Mouse (Mus musculus): ENCODE measurements around the gene Olfr873. TPM values are rescaled to one million over a fixed set of nuclear protein-coding genes. Genes with fewer than 3 reads are reported as not detected.
"Not testable (repeated sequence)": the region's sequence is repeated elsewhere in the genome, so short reads cannot be mapped to it uniquely, and the experiment has no call there.

Gene Olfr873
- polyA plus RNA-seq (2015; fragmentation: Nextera tagmentation; extraction: Ambion mirVana), result not detected in 2 replicates

- no peak for ATAC-seq (ENCODE audit: borderline replicate concordance, extremely low read depth, low FRiP score, low TSS enrichment)
- Histone ChIP-seq H3K9ac (no peak within 1 kb of the TSS), H3K9me3 (no peaks in the 10 kb centered on the region), H3K27me3 (no peaks in the 10 kb centered on the region), H3K36me3 (no peaks in the 10 kb centered on the region), H3K27ac (no peak within 1 kb of the TSS), H3K4me3 (no peak within 1 kb of the TSS), H3K4me1 (no peaks in the 10 kb centered on the region), H3K4me2 (no peak within 1 kb of the TSS)
- 78% methylated on average over 1 of the region's 1 CpGs for WGBS
Measured at GRCm38 (mm10) chr9:20298232-20298631, at the start of gene Olfr873. Olfr873 (plus strand) TSS chr9:20298532.

- Histone ChIP-seq H3K27me3 (no peaks in the 10 kb centered on the region), H3K4me2 (no peak within 1 kb of the TSS), H3K9ac (no peak within 1 kb of the TSS), H3K36me3 (no peaks in the 10 kb centered on the region), H3K4me3 (no peak within 1 kb of the TSS), H3K4me1 (no peaks in the 10 kb centered on the region), H3K9me3 (no peaks in the 10 kb centered on the region), H3K27ac (no peak within 1 kb of the TSS)
- no peak for ATAC-seq (ENCODE audit: borderline replicate concordance, extremely low read depth, low FRiP score, low TSS enrichment)
- 81% methylated on average over 1 of the region's 1 CpGs for WGBS
Measured at GRCm38 (mm10) chr9:20282051-20282450, 16.3 kb upstream of the Olfr873 start, which contains the start of gene Olfr39. Olfr39 (plus strand) TSS chr9:20282351.

DNA sequence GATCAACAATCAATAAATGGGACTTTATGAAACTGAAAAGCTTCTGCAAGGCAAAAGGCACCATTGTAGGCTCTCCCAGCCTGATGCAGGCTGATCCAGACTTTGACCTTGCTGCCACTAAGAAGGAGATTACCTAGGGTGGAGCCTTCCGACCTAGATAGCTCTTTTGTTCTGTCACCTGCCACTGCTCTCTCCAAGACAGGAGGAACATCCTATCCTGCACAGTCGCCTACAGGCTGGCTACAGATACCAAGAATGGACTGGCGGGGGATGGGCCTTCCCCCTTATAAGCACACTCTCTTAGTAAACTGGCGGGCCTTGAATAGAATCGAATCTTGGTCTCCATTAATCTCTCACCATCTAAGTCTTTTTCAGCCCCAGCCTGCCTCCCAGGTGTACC, 2.8 kb upstream of the Olfr873 start:
- H3K27ac ChIP-seq; H3K4me3 ChIP-seq; H3K4me1 ChIP-seq; ATAC-seq (ENCODE audit: borderline replicate concordance, extremely low read depth, low FRiP score, low TSS enrichment); H3K36me3 ChIP-seq; H3K9me3 ChIP-seq; H3K27me3 ChIP-seq; H3K4me2 ChIP-seq; H3K9ac ChIP-seq: not testable (repeated sequence)
- 78% methylated on average over 5 of the region's 5 CpGs for WGBS

- H3K27me3 ChIP-seq, result no peaks in the 10 kb centered on the region
- H3K36me3 ChIP-seq, result no peaks in the 10 kb centered on the region
- no peak within 1 kb of the TSS for H3K4me2 ChIP-seq
- no peak within 1 kb of the TSS for H3K9ac ChIP-seq
- no peak for ATAC-seq (ENCODE audit: borderline replicate concordance, extremely low read depth, low FRiP score, low TSS enrichment)
- H3K4me1 ChIP-seq, result no peaks in the 10 kb centered on the region
- no peak within 1 kb of the TSS for H3K27ac ChIP-seq
- H3K9me3 ChIP-seq, result no peaks in the 10 kb centered on the region
- no peak within 1 kb of the TSS for H3K4me3 ChIP-seq
Measured at GRCm38 (mm10) chr9:20335994-20336393, 37.7 kb downstream of the Olfr873 start, which contains the start of gene Olfr18. Olfr18 (minus strand) TSS chr9:20336094.

DNA sequence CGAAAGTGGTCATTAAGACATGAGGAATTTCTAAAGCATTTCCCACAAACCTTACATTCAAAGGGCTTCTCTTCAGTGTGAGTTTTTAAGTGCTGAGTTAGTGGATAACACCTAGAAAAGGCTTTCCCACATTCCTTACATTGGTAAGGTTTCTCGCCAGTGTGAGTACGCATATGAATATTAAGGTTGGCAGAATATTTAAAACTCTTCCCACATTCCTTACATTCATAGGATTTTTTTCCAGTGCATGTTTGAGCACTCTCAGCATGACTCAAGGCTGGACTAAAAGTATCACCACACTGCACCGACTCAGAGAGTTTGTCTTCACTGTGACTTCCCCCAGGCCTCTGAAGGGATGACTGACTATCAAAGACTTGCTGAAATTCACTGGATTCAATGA, 50.2 kb downstream of the Olfr873 start:
- Histone ChIP-seq H3K27ac (no peak overlapping the region), H3K27me3 (no peaks in the 10 kb centered on the region), H3K9ac (no peak overlapping the region), H3K36me3 (peaks cover 33% of the 10 kb centered on the region), H3K9me3 (peaks cover 6% of the 10 kb centered on the region; the same call in 1 of the 2 replicates), H3K4me3 (no peak overlapping the region), H3K4me1 (no peaks in the 10 kb centered on the region), H3K4me2 (no peak overlapping the region)
- WGBS, result 81% methylated on average over 4 of the region's 4 CpGs
- no peak for ATAC-seq (ENCODE audit: borderline replicate concordance, extremely low read depth, low FRiP score, low TSS enrichment)

Other genes starting within 250 kb of the Olfr873 start
- gene Olfr867, start 241.0 kb upstream of the Olfr873 start, polyA plus RNA-seq (2015; fragmentation: Nextera tagmentation; extraction: Ambion mirVana), result not detected in 2 replicates
- not detected in 2 replicates for gene Olfr868, start 199.9 kb upstream of the Olfr873 start, polyA plus RNA-seq (2015; fragmentation: Nextera tagmentation; extraction: Ambion mirVana)
- not detected in 2 replicates for gene Olfr869, start 169.5 kb upstream of the Olfr873 start, polyA plus RNA-seq (2015; fragmentation: Nextera tagmentation; extraction: Ambion mirVana)
- gene Olfr870, start 124.5 kb upstream of the Olfr873 start, polyA plus RNA-seq (2015; fragmentation: Nextera tagmentation; extraction: Ambion mirVana), result not detected in 2 replicates
- gene Olfr871, start 86.3 kb upstream of the Olfr873 start, polyA plus RNA-seq (2015; fragmentation: Nextera tagmentation; extraction: Ambion mirVana), result not detected in 2 replicates
- not detected in 2 replicates for gene Olfr872, start 61.4 kb upstream of the Olfr873 start, polyA plus RNA-seq (2015; fragmentation: Nextera tagmentation; extraction: Ambion mirVana)
- gene Olfr39, start 16.2 kb upstream of the Olfr873 start, polyA plus RNA-seq (2015; fragmentation: Nextera tagmentation; extraction: Ambion mirVana), result not detected in 2 replicates
- gene Olfr18, start 37.6 kb downstream of the Olfr873 start, polyA plus RNA-seq (2015; fragmentation: Nextera tagmentation; extraction: Ambion mirVana), result 0.19 TPM in 1 of 2 replicates, not detected in the other
- 34.6 and 37.0 TPM in 2 replicates for gene Zfp560, start 86.6 kb downstream of the Olfr873 start, polyA plus RNA-seq (2015; fragmentation: Nextera tagmentation; extraction: Ambion mirVana)
- 19.7 and 21.6 TPM in 2 replicates for gene Zfp26, start 161.6 kb downstream of the Olfr873 start, polyA plus RNA-seq (2015; fragmentation: Nextera tagmentation; extraction: Ambion mirVana)
- gene Zfp426, start 194.2 kb downstream of the Olfr873 start, polyA plus RNA-seq (2015; fragmentation: Nextera tagmentation; extraction: Ambion mirVana), result 19.2 and 22.8 TPM in 2 replicates
- gene Zfp266, start 222.9 kb downstream of the Olfr873 start, polyA plus RNA-seq (2015; fragmentation: Nextera tagmentation; extraction: Ambion mirVana), result 103 and 107 TPM in 2 replicates